Mouse (Mus musculus): ENCODE data around the gene Sbsn.

GRCm38 (mm10) chr7:30791921-30792320, 40.6 kb downstream of the Sbsn start:
- no peak for TF ChIP-seq CTCF (IDR thresholded peaks at IDR 0.05; ENCODE audit: low read depth, low read length)
- TF ChIP-seq POLR2AphosphoS5 (IDR thresholded peaks at IDR 0.05; ENCODE audit: insufficient replicate concordance, low read depth, low read length): no peak
- TF ChIP-seq GATA1 (IDR thresholded peaks at IDR 0.05; ENCODE audit: borderline replicate concordance, low read length): no peak
- no peak for TF ChIP-seq TAL1 (conservative IDR thresholded peaks at IDR 0.05; ENCODE audit: low read depth, low read length)

Measured in G1E (cell line).